Mouse (Mus musculus): ENCODE measurements at regions not wholly inside any gene's neighbourhood (a gene's known extent, or its start where the extent isn't known, plus 50 kb on each side); places are given as distances from the start of the nearest gene placed in this dataset.

DNA sequence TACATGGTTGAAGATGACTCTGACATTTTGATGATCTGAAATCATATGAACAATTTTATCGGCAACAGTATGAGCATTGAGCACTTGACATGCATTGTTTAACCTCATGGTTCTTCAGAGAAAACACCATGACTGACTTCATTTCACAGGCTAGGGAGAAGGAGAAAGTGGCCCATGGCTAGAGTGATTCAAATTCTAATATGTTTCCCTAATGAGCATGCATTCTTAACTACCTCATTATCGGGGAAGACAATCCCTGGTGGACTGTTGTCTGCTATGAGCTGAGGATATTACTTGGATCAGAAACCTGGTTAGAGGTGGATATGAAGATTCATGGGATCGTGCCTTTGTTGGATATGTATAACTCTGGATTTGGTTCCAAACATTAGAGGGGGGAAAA lies 240.9 kb downstream of the Arl4a start:
- no peaks in the 10 kb centered on the region for H3K4me1 ChIP-seq (ENCODE audit: control insufficient read depth, insufficient read depth, low read length)
- intact Hi-C loops (cut with DNase I), result no loop called here
- no peak overlapping the region for H3K4me3 ChIP-seq
- no peaks in the 10 kb centered on the region for H3K27me3 ChIP-seq (ENCODE audit: control insufficient read depth, insufficient read depth, low read length)
- H3K36me3 ChIP-seq (ENCODE audit: control insufficient read depth, insufficient read depth, low read length), result no peaks in the 10 kb centered on the region
- DNase-seq, result no peak
- H3K79me2 ChIP-seq (replicated peaks; ENCODE audit: control insufficient read depth, insufficient read depth, low read length), result no peaks in the 10 kb centered on the region
- WGBS, result 92% methylated on average over 3 of the region's 3 CpGs
- H3K27ac ChIP-seq, result no peak overlapping the region
- TF ChIP-seq EP300 (IDR thresholded peaks at IDR 0.05; ENCODE audit: insufficient read depth, low read depth, low read length) (no peak), POLR2A (IDR thresholded peaks at IDR 0.05; ENCODE audit: insufficient read depth, low read depth, low read length) (no peak), CTCF (IDR thresholded peaks at IDR 0.05) (no peak)
- no peak overlapping the region for H3K9ac ChIP-seq (ENCODE audit: low read depth, low read length)

DNA sequence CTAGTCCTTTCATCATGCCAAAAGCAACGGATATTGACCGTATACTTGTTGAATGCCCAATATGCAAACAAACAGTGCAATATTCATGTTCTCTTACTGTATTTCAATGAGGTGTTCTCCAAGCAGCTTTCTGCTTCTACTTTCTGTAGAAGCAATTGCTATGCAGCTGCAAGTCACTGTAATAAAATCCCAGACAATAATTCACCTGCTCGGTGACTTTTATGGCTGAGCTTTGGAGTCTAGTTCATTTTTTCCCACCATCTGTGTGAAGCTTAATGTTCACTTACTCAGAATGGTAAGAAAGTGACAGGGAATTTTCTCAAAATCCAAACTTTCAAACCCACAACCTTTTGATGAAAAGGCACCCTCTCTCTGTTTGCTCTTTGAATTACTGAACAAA lies 252.8 kb downstream of the Arl4a start:
- intact Hi-C loops (cut with DNase I), result no loop called here
- DNase-seq, result no peak
- WGBS, result 91% methylated on average over 3 of the region's 3 CpGs

DNA sequence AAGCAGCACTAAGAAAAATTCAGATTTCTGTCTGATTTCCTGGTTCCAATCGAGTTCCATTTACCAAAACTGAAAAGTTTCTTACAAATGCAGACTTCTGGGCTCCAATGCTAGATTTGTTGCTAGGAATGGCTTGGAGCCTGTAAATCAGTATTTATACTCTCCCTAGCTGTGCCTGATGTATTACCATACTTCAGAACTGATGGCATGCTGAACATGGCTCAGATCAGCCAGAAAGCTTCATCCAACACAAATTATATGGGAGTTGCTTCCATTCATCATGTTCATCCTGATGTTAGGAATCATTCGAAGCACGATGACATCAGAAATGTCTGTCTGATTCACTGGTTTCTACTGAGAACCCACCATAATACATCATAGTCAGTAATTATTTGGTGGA lies 253.3 kb downstream of the Arl4a start:
- no peak for TF ChIP-seq POLR2A (IDR thresholded peaks at IDR 0.05; ENCODE audit: insufficient read depth, low read depth, low read length)
- TF ChIP-seq EP300 (IDR thresholded peaks at IDR 0.05; ENCODE audit: insufficient read depth, low read depth, low read length), result no peak
- no peak for TF ChIP-seq CTCF (IDR thresholded peaks at IDR 0.05)
- Histone ChIP-seq H3K27ac (no peak overlapping the region), H3K79me2 (replicated peaks; ENCODE audit: control insufficient read depth, insufficient read depth, low read length) (no peaks in the 10 kb centered on the region), H3K36me3 (ENCODE audit: control insufficient read depth, insufficient read depth, low read length) (no peaks in the 10 kb centered on the region), H3K27me3 (ENCODE audit: control insufficient read depth, insufficient read depth, low read length) (no peaks in the 10 kb centered on the region), H3K9ac (ENCODE audit: low read depth, low read length) (no peak overlapping the region), H3K4me3 (no peak overlapping the region), H3K4me1 (ENCODE audit: control insufficient read depth, insufficient read depth, low read length) (no peaks in the 10 kb centered on the region)
- whole genome bisulfite sequencing, result 78% methylated on average over 3 of the region's 3 CpGs
- no peak for DNase-seq
- intact Hi-C loops (cut with DNase I), result no loop called here

More for the DNA sequence above, 252.8 kb downstream of the Arl4a start:
- no peaks in the 10 kb centered on the region for H3K79me2 ChIP-seq (replicated peaks; ENCODE audit: control insufficient read depth, insufficient read depth, low read length)
- no peaks in the 10 kb centered on the region for H3K27me3 ChIP-seq (ENCODE audit: control insufficient read depth, insufficient read depth, low read length)
- H3K36me3 ChIP-seq (ENCODE audit: control insufficient read depth, insufficient read depth, low read length), result no peaks in the 10 kb centered on the region
- TF ChIP-seq POLR2A (IDR thresholded peaks at IDR 0.05; ENCODE audit: insufficient read depth, low read depth, low read length) (no peak), CTCF (IDR thresholded peaks at IDR 0.05) (no peak), EP300 (IDR thresholded peaks at IDR 0.05; ENCODE audit: insufficient read depth, low read depth, low read length) (no peak)
- no peak overlapping the region for H3K4me3 ChIP-seq
- no peak overlapping the region for H3K9ac ChIP-seq (ENCODE audit: low read depth, low read length)
- H3K27ac ChIP-seq, result no peak overlapping the region
- H3K4me1 ChIP-seq (ENCODE audit: control insufficient read depth, insufficient read depth, low read length), result no peaks in the 10 kb centered on the region

DNA sequence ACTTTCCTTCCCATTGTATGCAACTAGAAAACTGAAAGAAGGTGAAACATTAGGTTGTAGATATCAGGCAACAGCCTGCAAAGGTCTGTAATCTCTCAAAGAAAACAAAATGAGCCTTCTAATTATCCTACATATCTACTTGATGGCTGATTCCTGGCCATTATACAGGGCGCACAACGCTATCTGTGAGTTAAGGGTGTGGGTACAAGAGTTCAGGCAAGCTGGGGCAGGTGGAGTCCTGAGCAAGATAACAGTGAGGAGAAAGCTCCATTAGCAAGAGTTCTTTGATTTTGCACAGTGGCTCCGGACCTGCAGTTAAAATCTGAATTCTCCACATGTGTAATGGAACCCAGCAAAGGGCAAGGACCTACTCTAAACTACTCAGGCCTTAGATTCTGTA lies 261.7 kb downstream of the Arl4a start:
- Histone ChIP-seq H3K27me3 (ENCODE audit: control insufficient read depth, insufficient read depth, low read length) (no peaks in the 10 kb centered on the region), H3K4me3 (no peak overlapping the region), H3K9ac (ENCODE audit: low read depth, low read length) (no peak overlapping the region), H3K4me1 (ENCODE audit: control insufficient read depth, insufficient read depth, low read length) (no peaks in the 10 kb centered on the region), H3K36me3 (ENCODE audit: control insufficient read depth, insufficient read depth, low read length) (no peaks in the 10 kb centered on the region), H3K27ac (no peak overlapping the region), H3K79me2 (replicated peaks; ENCODE audit: control insufficient read depth, insufficient read depth, low read length) (no peaks in the 10 kb centered on the region)
- TF ChIP-seq POLR2A (IDR thresholded peaks at IDR 0.05; ENCODE audit: insufficient read depth, low read depth, low read length) (no peak), CTCF (IDR thresholded peaks at IDR 0.05) (no peak), EP300 (IDR thresholded peaks at IDR 0.05; ENCODE audit: insufficient read depth, low read depth, low read length) (no peak)
- DNase-seq, result no peak
- intact Hi-C loops (cut with DNase I), result no loop called here
- 57% methylated on average over 3 of the region's 3 CpGs for WGBS

DNA sequence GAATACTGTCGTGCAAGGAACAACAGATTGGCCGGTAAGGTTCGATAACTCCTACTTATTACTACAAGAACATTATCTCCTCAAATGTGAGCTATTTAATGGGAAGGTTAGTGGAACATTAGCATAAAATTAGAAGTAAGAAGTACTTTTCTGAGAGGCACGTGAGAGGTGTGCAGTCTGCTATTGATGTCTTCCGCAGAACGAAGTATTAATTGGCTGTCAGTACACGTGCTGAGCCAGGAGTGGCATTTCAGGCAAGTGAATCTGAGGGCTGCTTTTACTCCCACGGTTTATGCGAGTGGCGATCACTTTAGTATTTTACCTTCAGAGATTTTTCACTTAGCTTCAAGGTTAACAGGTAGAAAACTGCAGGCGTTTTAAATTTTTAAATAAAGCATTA lies 270.8 kb downstream of the Arl4a start:
- TF ChIP-seq CTCF (IDR thresholded peaks at IDR 0.05) (no peak), EP300 (IDR thresholded peaks at IDR 0.05; ENCODE audit: insufficient read depth, low read depth, low read length) (no peak), POLR2A (IDR thresholded peaks at IDR 0.05; ENCODE audit: insufficient read depth, low read depth, low read length) (no peak)
- intact Hi-C loops (cut with DNase I), result no loop called here
- DNase-seq, result no peak
- no peaks in the 10 kb centered on the region for H3K79me2 ChIP-seq (replicated peaks; ENCODE audit: control insufficient read depth, insufficient read depth, low read length)
- H3K4me1 ChIP-seq (ENCODE audit: control insufficient read depth, insufficient read depth, low read length), result no peaks in the 10 kb centered on the region
- no peaks in the 10 kb centered on the region for H3K27me3 ChIP-seq (ENCODE audit: control insufficient read depth, insufficient read depth, low read length)
- no peak overlapping the region for H3K9ac ChIP-seq (ENCODE audit: low read depth, low read length)
- H3K4me3 ChIP-seq, result no peak overlapping the region
- H3K27ac ChIP-seq, result no peak overlapping the region
- H3K36me3 ChIP-seq (ENCODE audit: control insufficient read depth, insufficient read depth, low read length), result no peaks in the 10 kb centered on the region
- 87% methylated on average over 11 of the region's 11 CpGs for WGBS

DNA sequence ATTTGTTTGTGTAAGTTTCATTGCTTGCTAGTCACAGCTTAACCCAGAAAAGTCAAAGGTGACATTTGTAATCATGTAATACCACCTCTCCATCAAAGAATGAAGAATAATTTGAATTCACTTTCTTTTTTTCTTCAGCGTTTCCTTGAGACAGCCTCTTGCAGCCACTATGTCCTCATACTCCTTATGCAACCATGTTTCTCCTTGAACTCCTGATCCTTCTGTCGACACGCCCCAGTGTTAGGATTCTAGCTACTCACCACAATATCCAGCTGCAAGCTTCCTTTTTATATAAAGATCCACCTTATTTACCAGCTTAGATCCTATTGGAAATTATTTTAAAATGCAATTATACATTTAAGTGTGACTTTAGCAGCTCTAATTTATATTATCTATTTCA lies 274.3 kb downstream of the Arl4a start:
- Histone ChIP-seq H3K4me1 (ENCODE audit: control insufficient read depth, insufficient read depth, low read length) (no peaks in the 10 kb centered on the region; the same call in 1 of the 2 replicates), H3K27ac (no peak overlapping the region), H3K4me3 (no peak overlapping the region), H3K27me3 (ENCODE audit: control insufficient read depth, insufficient read depth, low read length) (no peaks in the 10 kb centered on the region), H3K9ac (ENCODE audit: low read depth, low read length) (no peak overlapping the region), H3K36me3 (ENCODE audit: control insufficient read depth, insufficient read depth, low read length) (no peaks in the 10 kb centered on the region), H3K79me2 (replicated peaks; ENCODE audit: control insufficient read depth, insufficient read depth, low read length) (no peaks in the 10 kb centered on the region)
- TF ChIP-seq POLR2A (IDR thresholded peaks at IDR 0.05; ENCODE audit: insufficient read depth, low read depth, low read length) (no peak), CTCF (IDR thresholded peaks at IDR 0.05) (no peak), EP300 (IDR thresholded peaks at IDR 0.05; ENCODE audit: insufficient read depth, low read depth, low read length) (no peak)
- WGBS, result 70% methylated on average over 3 of the region's 3 CpGs
- intact Hi-C loops (cut with DNase I), result no loop called here
- DNase-seq, result no peak
